Mouse (Mus musculus) lung, postnatal 4 days (tissue): ENCODE results near the gene Irs4.

Source experiments
- DNase-seq, 2 experiments: peaks; one replicate each; pipeline ENCODE4 v3.0.0; 2021

Irs4 gene

GRCm38 (mm10) chrX:141724937-141725918, at the start of gene Irs4:
Irs4 (minus strand) TSS chrX:141725263.
- DNase-seq = no peak

- DNase-seq = no peak
These were observed 25.3 kb upstream of the Irs4 start for GRCm38 (mm10) chrX:141750360-141750759.

GRCm38 (mm10) chrX:141729570-141729969, 4.5 kb upstream of the Irs4 start:
- no peak for DNase-seq

GRCm38 (mm10) chrX:141724391-141724891, 622 bp downstream of the Irs4 start:
- DNase-seq = no peak

GRCm38 (mm10) chrX:141723936-141724335, 1.1 kb downstream of the Irs4 start:
- DNase-seq = no peak

- peak in 1 of 2 experiments; percentile 23 for DNase-seq
These were observed 3.3 kb downstream of the Irs4 start for GRCm38 (mm10) chrX:141721725-141722124.
